Mouse (Mus musculus) brain, embryonic 14.5 days (tissue): ENCODE measurements around the gene Lpin2. TPM values are rescaled to one million over a fixed set of nuclear protein-coding genes. Genes with fewer than 3 reads are reported as not detected.

Experiments
- DNase-seq: peaks from one replicate; pipeline ENCODE4 v3.0.0-alpha.2; 2011; ENCODE audit warnings: low read depth
- CTCF ChIP-seq: fragments of 200-500 bp; IDR thresholded peaks from 2 replicates; pipeline ENCODE4 v1.5.1; 2012; ENCODE audit warnings: inconsistent platforms, mild to moderate bottlenecking, moderate library complexity, borderline replicate concordance; ENCODE audit not compliant: insufficient read depth, insufficient read length; ENCODE audit errors: extremely low read depth
- POLR2A ChIP-seq: fragments of 200-500 bp; IDR thresholded peaks from 2 replicates; pipeline ENCODE4 v1.6.1; 2012; ENCODE audit warnings: mild to moderate bottlenecking, inconsistent platforms, borderline replicate concordance; ENCODE audit not compliant: poor library complexity, insufficient read depth, insufficient read length, severe bottlenecking; ENCODE audit errors: extremely low read depth
- polyA plus RNA-seq: library from polyadenylated mRNA; depleted of rRNA; stranded (reverse); fragments of >200 nt; gene quantifications from 2 replicates; pipeline ENCODE4 v1.2.3, GENCODE M21; 2012

The Lpin2 gene
- polyA plus RNA-seq, 1 experiment, result 34.5 TPM

GRCm38 (mm10) chr17:71178530-71179181, 3.7 kb upstream of the Lpin2 start:
- no peak for TF ChIP-seq POLR2A
- no peak for TF ChIP-seq CTCF
- DNase-seq, result no peak

- TF ChIP-seq CTCF (no peak), POLR2A (no peak)
- no peak for DNase-seq
Observed at GRCm38 (mm10) chr17:71179551-71180309, 2.6 kb upstream of the Lpin2 start.

GRCm38 (mm10) chr17:71180601-71181000, 1.8 kb upstream of the Lpin2 start:
- DNase-seq, result no peak
- no peak for TF ChIP-seq POLR2A
- TF ChIP-seq CTCF, result no peak

GRCm38 (mm10) chr17:71182871-71183656, 704 bp downstream of the Lpin2 start:
- TF ChIP-seq CTCF (no peak), POLR2A (peak; percentile 72; the same call in 1 of the 2 replicates)
- DNase-seq, result peak; percentile 95

- TF ChIP-seq POLR2A (no peak), CTCF (no peak)
- DNase-seq, result peak; percentile 63
Observed at GRCm38 (mm10) chr17:71183657-71184261, 1.4 kb downstream of the Lpin2 start.

GRCm38 (mm10) chr17:71184356-71185111, 2.2 kb downstream of the Lpin2 start:
- DNase-seq, result peak; percentile 78
- TF ChIP-seq POLR2A (no peak), CTCF (no peak)

- DNase-seq, result no peak
- TF ChIP-seq POLR2A (no peak), CTCF (no peak)
Observed at GRCm38 (mm10) chr17:71185368-71185767, 3.0 kb downstream of the Lpin2 start.

GRCm38 (mm10) chr17:71190589-71190988, 8.2 kb downstream of the Lpin2 start:
- TF ChIP-seq POLR2A (no peak), CTCF (no peak)
- DNase-seq, result no peak

GRCm38 (mm10) chr17:71191063-71191462, 8.7 kb downstream of the Lpin2 start:
- DNase-seq, result no peak
- TF ChIP-seq POLR2A (no peak), CTCF (no peak)

- no peak for DNase-seq
- TF ChIP-seq CTCF (no peak), POLR2A (no peak)
Observed at GRCm38 (mm10) chr17:71191651-71192419, 9.5 kb downstream of the Lpin2 start.

- no peak for TF ChIP-seq POLR2A
- TF ChIP-seq CTCF, result no peak
Observed at GRCm38 (mm10) chr17:71193019-71193418, 10.7 kb downstream of the Lpin2 start.

More at GRCm38 (mm10) chr17:71193019-71193418, 10.7 kb downstream of the Lpin2 start:
- no peak for DNase-seq
